Mouse (Mus musculus): ENCODE results near the gene Zscan25. TPM values are rescaled to one million over a fixed set of nuclear protein-coding genes. Genes with fewer than 3 reads are reported as not detected.

Zscan25 gene
- 19.0 and 20.9 TPM in 2 replicates for polyA plus RNA-seq (2012; rRNA removed)

DNA sequence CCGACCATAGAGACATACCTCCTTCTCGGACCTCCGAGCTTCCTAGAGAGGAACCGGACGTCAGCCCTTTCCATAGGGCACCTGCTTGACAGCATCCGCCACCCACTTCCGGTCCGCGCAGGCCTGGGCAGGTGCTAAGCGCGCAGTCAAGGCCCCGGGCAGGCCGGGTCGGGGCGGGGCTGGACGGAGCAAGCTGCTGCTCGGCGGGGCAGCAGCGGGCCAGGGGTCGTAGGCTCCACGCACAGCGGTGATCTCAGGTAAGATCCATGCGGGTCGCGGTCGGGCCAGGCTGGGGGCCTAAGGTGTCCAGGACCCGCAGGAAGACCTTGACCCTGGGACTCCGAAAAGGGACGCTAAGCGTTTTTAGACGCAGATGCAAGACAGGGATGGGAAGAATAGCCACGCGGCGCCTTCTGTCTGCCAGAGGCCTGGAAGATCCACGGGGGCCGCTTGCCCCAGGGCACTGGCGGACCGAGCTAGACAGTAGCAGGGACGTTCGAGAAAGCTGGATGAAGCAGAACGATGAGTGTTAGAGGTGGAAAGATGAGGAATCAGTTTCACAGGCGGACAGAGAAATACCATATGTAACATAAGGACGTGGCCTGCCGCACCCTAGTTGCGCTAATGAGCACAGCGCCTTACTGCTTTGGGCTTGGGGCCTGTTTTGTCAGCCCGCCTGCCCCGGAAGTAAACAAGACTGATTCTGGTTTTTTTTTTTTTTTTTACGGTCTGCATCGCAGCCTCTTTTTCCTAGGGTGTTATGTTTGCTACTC lies at the start of gene Zscan25:
Zscan25 (plus strand) TSS at position 130 of the 773 bp plus-strand sequence.

DNA sequence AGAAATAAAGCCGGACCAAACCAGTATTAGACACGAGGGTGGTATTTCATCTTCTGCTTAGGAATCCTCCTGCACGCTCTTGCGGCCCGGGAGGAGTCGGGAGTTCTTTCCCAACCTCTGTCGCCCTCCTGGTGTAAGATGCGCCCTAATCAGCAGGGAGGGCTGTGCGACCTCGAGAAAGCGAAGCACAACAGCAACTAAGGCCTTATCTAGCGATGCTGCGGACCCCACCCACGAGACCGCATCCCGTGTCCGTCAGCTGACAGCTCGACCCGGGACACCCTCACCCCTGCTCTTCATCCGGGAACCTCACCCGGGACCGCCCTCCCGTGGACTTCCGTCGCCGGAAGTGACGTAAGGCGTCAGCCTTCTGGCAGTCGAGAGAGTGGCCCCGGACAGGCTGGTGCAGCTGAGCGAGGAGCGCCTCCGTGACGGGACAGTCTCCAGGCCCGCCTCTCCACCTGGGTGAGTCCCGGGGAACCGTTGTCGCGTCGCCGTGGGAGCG lies 48.9 kb upstream of the Zscan25 start, which contains the start of gene Zfp655:
Zfp655 (plus strand) TSS at position 349 of the 505 bp plus-strand sequence.

Other genes with a start within 250 kb of the Zscan25 start
- not detected in 2 replicates for gene Gm4871, start 247.7 kb upstream of the Zscan25 start, polyA plus RNA-seq (2012; rRNA removed)
- not detected in 2 replicates for gene 1700018F24Rik, start 237.5 kb upstream of the Zscan25 start, polyA plus RNA-seq (2012; rRNA removed)
- 219 and 224 TPM in 2 replicates for gene Arpc1a, start 196.7 kb upstream of the Zscan25 start, polyA plus RNA-seq (2012; rRNA removed)
- gene Kpna7, start 196.5 kb upstream of the Zscan25 start, polyA plus RNA-seq (2012; rRNA removed) = 0.04 TPM in 1 of 2 replicates, not detected in the other
- gene Arpc1b, start 166.3 kb upstream of the Zscan25 start, polyA plus RNA-seq (2012; rRNA removed) = 78.0 and 125 TPM in 2 replicates
- 136 and 142 TPM in 2 replicates for gene Pdap1, start 140.3 kb upstream of the Zscan25 start, polyA plus RNA-seq (2012; rRNA removed)
- 164 and 179 TPM in 2 replicates for gene Bud31, start 140.1 kb upstream of the Zscan25 start, polyA plus RNA-seq (2012; rRNA removed)
- 18.6 TPM in 2 replicates for gene Ptcd1, start 113.4 kb upstream of the Zscan25 start, polyA plus RNA-seq (2012; rRNA removed)
- 81.8 and 87.1 TPM in 2 replicates for gene Cpsf4, start 113.3 kb upstream of the Zscan25 start, polyA plus RNA-seq (2012; rRNA removed)
- gene Atp5j2, start 88.4 kb upstream of the Zscan25 start, polyA plus RNA-seq (2012; rRNA removed) = 341 and 365 TPM in 2 replicates
- gene Zkscan14, start 78.6 kb upstream of the Zscan25 start, polyA plus RNA-seq (2012; rRNA removed) = 7.0 and 7.2 TPM in 2 replicates
- gene Zkscan5, start 75.9 kb upstream of the Zscan25 start, polyA plus RNA-seq (2012; rRNA removed) = 10.1 and 10.4 TPM in 2 replicates
- 20.8 and 21.5 TPM in 2 replicates for gene Zfp655, start 48.8 kb upstream of the Zscan25 start, polyA plus RNA-seq (2012; rRNA removed)
- gene Cyp3a57, start 64.8 kb downstream of the Zscan25 start, polyA plus RNA-seq (2012; rRNA removed) = not detected in 2 replicates
- gene Cyp3a16, start 189.2 kb downstream of the Zscan25 start, polyA plus RNA-seq (2012; rRNA removed) = not detected in 2 replicates